Mouse (Mus musculus) MEL (cell line): ENCODE measurements around the gene Nanos3.

Experiments used
- CHD1 ChIP-seq: IDR thresholded peaks from 2 replicates; pipeline ENCODE4 v1.6.1; 2012; ENCODE audit warnings: low read depth, mild to moderate bottlenecking, inconsistent platforms, low read length, improper control_type of control experiment
- CTCF ChIP-seq, 3 experiments: IDR thresholded peaks in 2 of 3; conservative IDR thresholded peaks in 1 of 3; 2 replicates each; pipeline ENCODE4 v1.5.1; 2011 to 2012; ENCODE audit warnings: low read length in 3 of 3, low read depth in 2 of 3, mild to moderate bottlenecking in 2 of 3, improper control_type of control experiment in 1 of 3, inconsistent platforms in 1 of 3, mixed read lengths in 1 of 3, moderate library complexity in 1 of 3; ENCODE audit not compliant: control insufficient read depth in 1 of 3, insufficient read depth in 1 of 3, poor library complexity in 1 of 3, severe bottlenecking in 1 of 3
- POLR2AphosphoS5 ChIP-seq: IDR thresholded peaks from 2 replicates; pipeline ENCODE4 v1.6.1; 2012; ENCODE audit warnings: low read depth, borderline replicate concordance, mild to moderate bottlenecking, inconsistent platforms, low read length, moderate library complexity, mixed read lengths
- ZNF384 ChIP-seq: IDR thresholded peaks from 2 replicates; pipeline ENCODE4 v1.6.1; 2012; ENCODE audit warnings: low read depth, mild to moderate bottlenecking, inconsistent platforms, low read length, improper control_type of control experiment

- no peak for TF ChIP-seq POLR2AphosphoS5
- TF ChIP-seq CHD1 = no peak
- peak in 2 of 3 experiments; percentile 38 to 44; a peak in 4 of 6 replicates for TF ChIP-seq CTCF (IDR thresholded peaks at IDR 0.05 in 2 of 3, conservative IDR thresholded peaks at IDR 0.05 in 1 of 3; ENCODE audit: control insufficient read depth in 1 of 3, insufficient read depth in 1 of 3, low read depth in 2 of 3, low read length in 3 of 3, poor library complexity in 1 of 3, severe bottlenecking in 1 of 3)
- no peak for TF ChIP-seq ZNF384
Measured at GRCm38 (mm10) chr8:84230735-84231134, 45.7 kb upstream of the Nanos3 start.
